Mouse (Mus musculus) stomach, postnatal 0 days (tissue): Measurements from ENCODE around the gene Csrnp1.

Experiments used
- CTCF ChIP-seq: IDR thresholded peaks from 2 replicates; pipeline ENCODE4 v1.5.1; 2016; ENCODE audit warnings: antibody characterized with exemption, low read depth, mild to moderate bottlenecking, moderate library complexity
- EP300 ChIP-seq: optimal IDR thresholded peaks from 2 replicates; pipeline ENCODE3; 2016; ENCODE audit warnings: antibody characterized with exemption

DNA sequence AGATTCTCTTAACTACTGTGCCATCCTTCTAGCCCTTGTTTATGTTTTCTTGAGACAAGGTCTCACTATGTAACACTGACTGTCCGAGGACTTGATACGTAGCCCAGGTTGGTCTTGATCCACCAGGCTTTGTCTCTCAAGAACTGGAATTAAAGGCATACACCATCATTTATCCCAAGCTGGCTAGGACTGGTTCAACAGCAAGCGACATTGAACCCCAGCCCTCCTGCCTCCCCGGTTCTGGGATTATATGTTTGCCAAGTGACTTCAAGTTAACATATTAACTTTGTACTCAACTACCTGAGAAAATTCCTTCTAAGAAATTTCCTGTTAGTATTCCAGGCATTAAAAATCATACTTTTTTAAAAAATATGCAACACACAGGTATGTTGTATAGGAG, 9.2 kb downstream of the Csrnp1 start:
- TF ChIP-seq CTCF (no peak), EP300 (no peak)
